Mouse (Mus musculus): ENCODE measurements around the gene Fam181a.

- TF ChIP-seq POLR2A (IDR thresholded peaks at IDR 0.05; ENCODE audit: insufficient read depth, low read depth, low read length) (no peak), CTCF (IDR thresholded peaks at IDR 0.05; ENCODE audit: insufficient read depth, low read depth, low read length) (no peak)
These were observed 18.4 kb upstream of the Fam181a start for GRCm38 (mm10) chr12:103292366-103292765.
